ENCODE assay signal across 27 mouse cellular contexts in genomic region chr13:45894234-45894633, GRCm38 (mm10).
A peak's percentile ranks its signal among the peaks of the same experiment; 100 is the strongest.
DNase-seq lines count a peak whose midpoint lies in the region; ATAC-seq and TF ChIP-seq lines count a peak whose summit lies in the region.
"Had no signal": no experiment of that assay in that cellular context is flagged by ENCODE, and none has a peak within 500 bp of the region (broad histone marks: within the 10 kb centered on the region; RNA-seq: fewer than 3 reads in every experiment).

No protein-coding gene starts in this region.

- intact Hi-C loops in heart, postnatal 14 days (cut with DNase I): no loop called here

- H3K4me3 ChIP-seq in heart, embryonic 10.5 days: no peak overlapping the region
- H3K4me3 ChIP-seq in midbrain, embryonic 16.5 days (ENCODE audit: low read depth, low read length): no peak overlapping the region
- H3K4me3 ChIP-seq in midbrain, embryonic 11.5 days (ENCODE audit: low read depth, low read length): no peak overlapping the region
- no peak overlapping the region for H3K4me3 ChIP-seq in liver, embryonic 13.5 days (replicated peaks)
- H3K4me3 ChIP-seq in stomach, postnatal 0 days (ENCODE audit: low read depth, low read length): no peak overlapping the region
- H3K4me3 ChIP-seq in forebrain, postnatal 0 days (ENCODE audit: low read depth, low read length): no peak overlapping the region
- H3K4me3 ChIP-seq: embryonic facial prominence, embryonic 15.5 days; forebrain, embryonic 13.5 days; heart, embryonic 13.5 days; hindbrain, embryonic 10.5 days; hindbrain, embryonic 15.5 days; midbrain, embryonic 13.5 days had no signal

- H3K4me1 ChIP-seq in heart, embryonic 10.5 days: peaks cover 13% of the 10 kb centered on the region; the same call in 1 of the 2 replicates
- H3K4me1 ChIP-seq in midbrain, embryonic 16.5 days (ENCODE audit: control insufficient read depth, insufficient read depth, low read length): peaks cover 12% of the 10 kb centered on the region
- H3K4me1 ChIP-seq in midbrain, embryonic 11.5 days (ENCODE audit: control insufficient read depth, insufficient read depth, low read length): peaks cover 2% of the 10 kb centered on the region
- H3K4me1 ChIP-seq in liver, embryonic 13.5 days (replicated peaks): peaks cover 30% of the 10 kb centered on the region
- H3K4me1 ChIP-seq in stomach, postnatal 0 days (replicated peaks; ENCODE audit: control insufficient read depth, insufficient read depth): peaks cover 5% of the 10 kb centered on the region; the same call in 1 of the 2 replicates
- no peaks in the 10 kb centered on the region for H3K4me1 ChIP-seq in forebrain, postnatal 0 days (ENCODE audit: insufficient read depth)
- H3K4me1 ChIP-seq: embryonic facial prominence, embryonic 15.5 days; forebrain, embryonic 13.5 days; hindbrain, embryonic 10.5 days had no signal

- H3K36me3 ChIP-seq in heart, embryonic 10.5 days: no peaks in the 10 kb centered on the region
- H3K36me3 ChIP-seq in midbrain, embryonic 16.5 days (ENCODE audit: control insufficient read depth, insufficient read depth, low read length): no peaks in the 10 kb centered on the region
- no peaks in the 10 kb centered on the region for H3K36me3 ChIP-seq in midbrain, embryonic 11.5 days (ENCODE audit: control insufficient read depth, insufficient read depth, low read length)
- no peaks in the 10 kb centered on the region for H3K36me3 ChIP-seq in liver, embryonic 13.5 days
- no peaks in the 10 kb centered on the region for H3K36me3 ChIP-seq in stomach, postnatal 0 days (ENCODE audit: control insufficient read depth, insufficient read depth, low read length)
- H3K36me3 ChIP-seq in forebrain, postnatal 0 days (ENCODE audit: insufficient read depth): no peaks in the 10 kb centered on the region
- H3K36me3 ChIP-seq: embryonic facial prominence, embryonic 15.5 days; heart, embryonic 13.5 days; hindbrain, embryonic 10.5 days; hindbrain, embryonic 15.5 days; midbrain, embryonic 13.5 days had no signal

- no peak overlapping the region for H3K4me2 ChIP-seq in midbrain, embryonic 16.5 days (ENCODE audit: low read length)
- H3K4me2 ChIP-seq in midbrain, embryonic 11.5 days: no peak overlapping the region
- H3K4me2 ChIP-seq in liver, embryonic 13.5 days: no peak overlapping the region
- no peak overlapping the region for H3K4me2 ChIP-seq in stomach, postnatal 0 days (replicated peaks; ENCODE audit: low read depth)
- no peak overlapping the region for H3K4me2 ChIP-seq in forebrain, postnatal 0 days (ENCODE audit: low read depth)
- H3K4me2 ChIP-seq: embryonic facial prominence, embryonic 15.5 days; forebrain, embryonic 13.5 days; heart, embryonic 13.5 days; hindbrain, embryonic 15.5 days; midbrain, embryonic 13.5 days had no signal

- no peak for TF ChIP-seq EP300 in stomach, postnatal 0 days (optimal IDR thresholded peaks at IDR 0.05)

- no peaks in the 10 kb centered on the region for H3K9me3 ChIP-seq in heart, embryonic 10.5 days
- H3K9me3 ChIP-seq in midbrain, embryonic 16.5 days (replicated peaks; ENCODE audit: control insufficient read depth, low read length, poor library complexity, severe bottlenecking): no peaks in the 10 kb centered on the region
- no peaks in the 10 kb centered on the region for H3K9me3 ChIP-seq in midbrain, embryonic 11.5 days (ENCODE audit: control insufficient read depth, low read length)
- H3K9me3 ChIP-seq in liver, embryonic 13.5 days (replicated peaks): no peaks in the 10 kb centered on the region
- no peaks in the 10 kb centered on the region for H3K9me3 ChIP-seq in stomach, postnatal 0 days (ENCODE audit: control insufficient read depth, low read length)
- no peaks in the 10 kb centered on the region for H3K9me3 ChIP-seq in forebrain, postnatal 0 days (ENCODE audit: low read length)
- H3K9me3 ChIP-seq: embryonic facial prominence, embryonic 15.5 days; forebrain, embryonic 13.5 days; heart, embryonic 13.5 days; hindbrain, embryonic 10.5 days; hindbrain, embryonic 15.5 days; midbrain, embryonic 13.5 days had no signal

- 0 out of 2 replicates have a peak overlapping the region, but pooled peaks have one; percentile 23 for H3K27ac ChIP-seq in heart, embryonic 10.5 days
- no peak overlapping the region for H3K27ac ChIP-seq in midbrain, embryonic 16.5 days (ENCODE audit: low read length)
- H3K27ac ChIP-seq in midbrain, embryonic 11.5 days (ENCODE audit: low read depth, low read length): no peak overlapping the region
- H3K27ac ChIP-seq in liver, embryonic 13.5 days: no peak overlapping the region
- no peak overlapping the region for H3K27ac ChIP-seq in stomach, postnatal 0 days (replicated peaks)
- no peak overlapping the region for H3K27ac ChIP-seq in forebrain, postnatal 0 days (ENCODE audit: low read depth, low read length)
- H3K27ac ChIP-seq: embryonic facial prominence, embryonic 15.5 days; forebrain, embryonic 13.5 days; heart, embryonic 13.5 days; hindbrain, embryonic 10.5 days; hindbrain, embryonic 15.5 days; midbrain, embryonic 13.5 days had no signal

- WGBS in heart, embryonic 10.5 days: 84% methylated on average over 6 of the region's 6 CpGs
- 83% methylated on average over 6 of the region's 6 CpGs for WGBS in midbrain, embryonic 16.5 days
- WGBS in midbrain, embryonic 11.5 days: 85% methylated on average over 6 of the region's 6 CpGs
- 44% methylated on average over 6 of the region's 6 CpGs for WGBS in liver, embryonic 13.5 days (ENCODE audit: insufficient replicate concordance)
- 60% methylated on average over 6 of the region's 6 CpGs for WGBS in stomach, postnatal 0 days
- 91% methylated on average over 6 of the region's 6 CpGs for WGBS in forebrain, postnatal 0 days

- DNase-seq in heart, embryonic 10.5 days (ENCODE audit: low spot score): no peak
- DNase-seq in heart, postnatal 14 days: no peak
- DNase-seq in midbrain, embryonic 11.5 days (ENCODE audit: low spot score, missing footprints): no peak
- DNase-seq in liver, embryonic 13.5 days: no peak
- no peak for DNase-seq in stomach, postnatal 0 days (ENCODE audit: low spot score)
- DNase-seq in right cerebral cortex, adult 18-20 months: no peak
- DNase-seq in forebrain, postnatal 0 days: no peak
- DNase-seq: adrenal gland, adult 8-10 months; cerebellum, adult 2 months; cerebellum, postnatal 14 days; gastrocnemius, postnatal 25 days; heart, adult 18-20 months; heart, postnatal 10 days; kidney, adult 9 months; lung, postnatal 36 days; retina, postnatal 1 day; right cerebral cortex, postnatal 25 days; thymus, adult 2 months; thymus, postnatal 36 days had no signal

- no peak overlapping the region for H3K9ac ChIP-seq in midbrain, embryonic 16.5 days (ENCODE audit: low read depth, low read length)
- no peak overlapping the region for H3K9ac ChIP-seq in midbrain, embryonic 11.5 days (ENCODE audit: low read length)
- H3K9ac ChIP-seq in liver, embryonic 13.5 days: no peak overlapping the region
- no peak overlapping the region for H3K9ac ChIP-seq in stomach, postnatal 0 days (ENCODE audit: low read length)
- H3K9ac ChIP-seq in forebrain, postnatal 0 days: no peak overlapping the region
- H3K9ac ChIP-seq: embryonic facial prominence, embryonic 15.5 days; forebrain, embryonic 13.5 days; heart, embryonic 13.5 days; hindbrain, embryonic 15.5 days; midbrain, embryonic 13.5 days had no signal

- no peaks in the 10 kb centered on the region for H3K27me3 ChIP-seq in heart, embryonic 10.5 days (ENCODE audit: insufficient read depth, poor library complexity, severe bottlenecking)
- no peaks in the 10 kb centered on the region for H3K27me3 ChIP-seq in midbrain, embryonic 16.5 days (ENCODE audit: control insufficient read depth, insufficient read depth, low read depth, low read length)
- no peaks in the 10 kb centered on the region for H3K27me3 ChIP-seq in midbrain, embryonic 11.5 days (ENCODE audit: control insufficient read depth, insufficient read depth, low read length)
- H3K27me3 ChIP-seq in liver, embryonic 13.5 days: no peaks in the 10 kb centered on the region
- no peaks in the 10 kb centered on the region for H3K27me3 ChIP-seq in stomach, postnatal 0 days (ENCODE audit: control insufficient read depth, insufficient read depth, low read length)
- no peaks in the 10 kb centered on the region for H3K27me3 ChIP-seq in forebrain, postnatal 0 days (ENCODE audit: insufficient read depth, low read length)
- H3K27me3 ChIP-seq: embryonic facial prominence, embryonic 15.5 days; forebrain, embryonic 13.5 days; heart, embryonic 13.5 days; hindbrain, embryonic 15.5 days; midbrain, embryonic 13.5 days had no signal

- no peak for TF ChIP-seq CTCF in stomach, postnatal 0 days (IDR thresholded peaks at IDR 0.05; ENCODE audit: low read depth)
- no peak for TF ChIP-seq CTCF in forebrain, postnatal 0 days (IDR thresholded peaks at IDR 0.05; ENCODE audit: low read depth)

- peak; percentile 25; the same call in 1 of the 2 replicates for ATAC-seq in midbrain, embryonic 16.5 days
- ATAC-seq in midbrain, embryonic 11.5 days (ENCODE audit: low FRiP score): no peak
- ATAC-seq in liver, embryonic 13.5 days (ENCODE audit: low read depth): peak; percentile 80
- 0 out of 2 replicates have a peak, but pooled peaks have one; percentile 4 for ATAC-seq in stomach, postnatal 0 days (ENCODE audit: low FRiP score, low TSS enrichment)
- ATAC-seq in forebrain, postnatal 0 days: no peak
- ATAC-seq: forebrain, embryonic 13.5 days; intestine, postnatal 0 days; midbrain, embryonic 13.5 days had no signal

Comparison
In these comparisons a context has a peak if more than half of its experiments do, and no peak if none do; other contexts are left out.
1. ATAC-seq: peak in midbrain, embryonic 16.5 days (single experiment), liver, embryonic 13.5 days (single experiment) and stomach, postnatal 0 days (single experiment); none in midbrain, embryonic 11.5 days (single experiment) and forebrain, postnatal 0 days (single experiment).